Mouse (Mus musculus) kidney, postnatal 0 days (tissue): ENCODE measurements at regions not wholly inside any gene's neighbourhood (a gene's known extent, or its start where the extent isn't known, plus 50 kb on each side); places are given as distances from the start of the nearest gene placed in this dataset.

Experiments
- ATAC-seq: fragments of 200-750 bp; cut with Nextera tagmentation; replicated peaks from 2 replicates; pipeline ENCODE4 v1.8.0; 2017; ENCODE audit warnings: low read depth, moderate number of reproducible peaks, moderate TSS enrichment, moderate library complexity; ENCODE audit not compliant: low FRiP score
- DNase-seq: peaks from one replicate; pipeline ENCODE4 v3.0.0-alpha.2; 2016; ENCODE audit warnings: low spot score
- H3K27ac ChIP-seq: fragments of 300-500 bp; sonication (generic); 2 replicates; pipeline ENCODE4 v1.5.1; 2014; ENCODE audit warnings: mild to moderate bottlenecking
- H3K27me3 ChIP-seq: fragments of 300-500 bp; sonication (generic); 2 replicates; pipeline ENCODE4 v1.6.1; 2014; ENCODE audit warnings: low read length, mixed read lengths; ENCODE audit not compliant: insufficient read depth
- H3K36me3 ChIP-seq: fragments of 300-500 bp; sonication (generic); 2 replicates; pipeline ENCODE4 v1.6.1; 2014; ENCODE audit warnings: low read length, mixed read lengths; ENCODE audit not compliant: insufficient read depth
- H3K4me1 ChIP-seq: fragments of 300-500 bp; sonication (generic); replicated peaks from 2 replicates; pipeline ENCODE4 v1.6.1; 2014; ENCODE audit warnings: antibody characterized with exemption, low read length, mixed read lengths; ENCODE audit not compliant: insufficient read depth
- H3K4me2 ChIP-seq: fragments of 300-500 bp; sonication (generic); 2 replicates; pipeline ENCODE4 v1.6.1; 2014; ENCODE audit warnings: mild to moderate bottlenecking, low read length, moderate library complexity, mixed read lengths
- H3K4me3 ChIP-seq: fragments of 300-500 bp; sonication (generic); replicated peaks from 2 replicates; pipeline ENCODE4 v1.5.1; 2014; ENCODE audit warnings: low read depth, low read length
- H3K9ac ChIP-seq: fragments of 300-500 bp; sonication (generic); 2 replicates; pipeline ENCODE4 v1.6.1; 2014; ENCODE audit warnings: low read depth, low read length
- H3K9me3 ChIP-seq: fragments of 300-500 bp; sonication (generic); replicated peaks from 2 replicates; pipeline ENCODE4 v1.6.1; 2016; ENCODE audit warnings: low read length, inconsistent platforms, mixed read lengths
- CTCF ChIP-seq: IDR thresholded peaks from 2 replicates; pipeline ENCODE4 v1.5.1; 2016; ENCODE audit warnings: antibody characterized with exemption, low read depth, mild to moderate bottlenecking, moderate library complexity
- WGBS: fragments of 180-500 bp; shearing (Covaris S2); extraction: QIAGEN DNeasy Blood & Tissue Kit; methylation state at CpG from one replicate; pipeline ENCODE4 v1.1.7; 2014; 5-methylcytosine and 5-hydroxymethylcytosine counted together

- ATAC-seq: no peak
- Histone ChIP-seq H3K4me1 (no peaks in the 10 kb centered on the region), H3K36me3 (no peaks in the 10 kb centered on the region), H3K4me3 (no peak overlapping the region), H3K9me3 (no peaks in the 10 kb centered on the region), H3K27ac (no peak overlapping the region), H3K9ac (no peak overlapping the region), H3K4me2 (no peak overlapping the region), H3K27me3 (no peaks in the 10 kb centered on the region)
- TF ChIP-seq CTCF: no peak
- 44% methylated on average over 1 of the region's 1 CpGs for WGBS
- DNase-seq: no peak
Measured at GRCm38 (mm10) chr6:32707417-32707816, 119.4 kb upstream of the Plxna4 start.

DNA sequence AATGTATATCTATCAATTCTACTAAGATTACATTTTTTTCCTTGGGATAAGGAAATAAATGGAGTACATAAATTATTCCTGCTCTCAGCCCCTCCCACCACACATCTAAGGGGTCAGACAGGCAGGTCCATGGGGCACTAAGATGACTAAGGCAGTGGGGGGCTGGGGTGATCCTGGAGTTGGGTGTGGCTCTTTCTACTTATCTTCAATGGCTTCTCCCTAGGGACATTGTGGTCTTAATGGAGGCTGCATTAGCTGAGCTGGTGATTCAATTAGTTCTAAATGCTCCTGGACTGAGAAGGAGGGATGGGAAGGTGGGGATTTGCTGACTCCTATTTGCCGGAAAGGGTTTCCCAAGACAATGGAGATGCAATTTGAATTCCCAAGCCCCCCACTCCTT is 118.4 kb upstream of the Plxna4 start:
- Histone ChIP-seq H3K9ac (no peak overlapping the region), H3K4me3 (no peak overlapping the region), H3K9me3 (no peaks in the 10 kb centered on the region), H3K27me3 (no peaks in the 10 kb centered on the region), H3K27ac (no peak overlapping the region), H3K4me2 (no peak overlapping the region), H3K36me3 (no peaks in the 10 kb centered on the region), H3K4me1 (no peaks in the 10 kb centered on the region)
- TF ChIP-seq CTCF: no peak
- DNase-seq (no peak), ATAC-seq (no peak)
- WGBS: 29% methylated on average over 1 of the region's 1 CpGs

- Histone ChIP-seq H3K9ac (no peak overlapping the region), H3K36me3 (no peaks in the 10 kb centered on the region), H3K4me2 (no peak overlapping the region), H3K27me3 (no peaks in the 10 kb centered on the region), H3K4me1 (no peaks in the 10 kb centered on the region), H3K27ac (no peak overlapping the region), H3K4me3 (no peak overlapping the region), H3K9me3 (no peaks in the 10 kb centered on the region)
- ATAC-seq: no peak
- 90% methylated on average over 8 of the region's 8 CpGs for WGBS
- DNase-seq: no peak
- no peak for TF ChIP-seq CTCF
Measured at GRCm38 (mm10) chr6:32703466-32703865, 115.5 kb upstream of the Plxna4 start.

GRCm38 (mm10) chr6:32702245-32702791 is 114.3 kb upstream of the Plxna4 start:
- H3K9me3 ChIP-seq: no peaks in the 10 kb centered on the region
- DNase-seq (no peak), ATAC-seq (no peak)
- no peaks in the 10 kb centered on the region for H3K4me1 ChIP-seq
- no peaks in the 10 kb centered on the region for H3K27me3 ChIP-seq
- no peak overlapping the region for H3K4me3 ChIP-seq
- H3K4me2 ChIP-seq: no peak overlapping the region
- no peaks in the 10 kb centered on the region for H3K36me3 ChIP-seq
- WGBS: 90% methylated on average over 11 of the region's 11 CpGs
- TF ChIP-seq CTCF: no peak
- no peak overlapping the region for H3K27ac ChIP-seq
- H3K9ac ChIP-seq: no peak overlapping the region

- no peaks in the 10 kb centered on the region for H3K9me3 ChIP-seq
- H3K9ac ChIP-seq: no peak overlapping the region
- H3K4me2 ChIP-seq: no peak overlapping the region
- no peak overlapping the region for H3K27ac ChIP-seq
- H3K27me3 ChIP-seq: no peaks in the 10 kb centered on the region
- 80% methylated on average over 1 of the region's 1 CpGs for WGBS
- ATAC-seq (no peak), DNase-seq (no peak)
- H3K4me1 ChIP-seq: no peaks in the 10 kb centered on the region
- no peak for TF ChIP-seq CTCF
- no peak overlapping the region for H3K4me3 ChIP-seq
- H3K36me3 ChIP-seq: no peaks in the 10 kb centered on the region
Measured at GRCm38 (mm10) chr6:32699811-32700210, 111.8 kb upstream of the Plxna4 start.

GRCm38 (mm10) chr6:32697771-32698270 is 109.8 kb upstream of the Plxna4 start:
- Histone ChIP-seq H3K4me1 (no peaks in the 10 kb centered on the region), H3K36me3 (no peaks in the 10 kb centered on the region), H3K4me2 (no peak overlapping the region), H3K9ac (no peak overlapping the region), H3K27me3 (no peaks in the 10 kb centered on the region), H3K27ac (no peak overlapping the region), H3K9me3 (no peaks in the 10 kb centered on the region), H3K4me3 (no peak overlapping the region)
- no peak for ATAC-seq
- no peak for TF ChIP-seq CTCF
- WGBS: 76% methylated on average over 3 of the region's 3 CpGs
- DNase-seq: no peak

- no peak overlapping the region for H3K27ac ChIP-seq
- no peaks in the 10 kb centered on the region for H3K9me3 ChIP-seq
- H3K27me3 ChIP-seq: no peaks in the 10 kb centered on the region
- TF ChIP-seq CTCF: no peak
- no peaks in the 10 kb centered on the region for H3K4me1 ChIP-seq
- 72% methylated on average over 2 of the region's 2 CpGs for WGBS
- ATAC-seq: no peak
- H3K4me3 ChIP-seq: no peak overlapping the region
- DNase-seq: no peak
- H3K4me2 ChIP-seq: no peak overlapping the region
- H3K9ac ChIP-seq: no peak overlapping the region
- no peaks in the 10 kb centered on the region for H3K36me3 ChIP-seq
Measured at GRCm38 (mm10) chr6:32696037-32696436, 108.0 kb upstream of the Plxna4 start.
